Mouse (Mus musculus) heart, postnatal 0 days (tissue): ENCODE measurements around the gene Slc12a3.

Experiments
- CTCF ChIP-seq: IDR thresholded peaks from 2 replicates; pipeline ENCODE4 v1.5.1; 2016; ENCODE audit warnings: antibody characterized with exemption, control low read depth, low read depth
- EP300 ChIP-seq: IDR thresholded peaks from 2 replicates; pipeline ENCODE4 v1.6.1; 2016; ENCODE audit warnings: antibody characterized with exemption, low read depth

DNA sequence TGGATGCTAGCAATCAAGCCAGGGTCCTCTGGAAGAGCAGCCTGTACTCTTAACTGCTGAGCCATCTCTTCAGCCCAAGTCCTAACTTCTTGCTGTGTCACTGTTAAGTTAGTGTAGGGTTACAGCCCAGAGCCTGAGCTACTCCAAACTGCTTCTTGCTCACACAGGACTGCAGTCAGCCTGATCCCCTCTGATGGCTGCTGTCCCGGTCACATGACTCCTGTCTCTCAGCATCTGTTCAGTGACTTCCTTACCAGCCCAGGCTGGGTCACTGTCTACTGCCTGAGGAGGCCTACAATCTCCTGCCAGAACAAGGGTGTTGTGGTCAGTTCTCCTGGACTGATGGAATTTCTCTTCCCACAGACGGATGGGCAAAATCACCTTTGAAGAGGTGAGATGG is 86.2 kb downstream of the Slc12a3 start:
- no peak for TF ChIP-seq CTCF
- TF ChIP-seq EP300, result no peak
